Mouse (Mus musculus) liver, embryonic 14.5 days (tissue): ENCODE measurements around the gene Amotl1. TPM values are rescaled to one million over a fixed set of nuclear protein-coding genes. Genes with fewer than 3 reads are reported as not detected.

Experiments used
- ATAC-seq: fragments of 200-750 bp; cut with Nextera tagmentation; 2 replicates; pipeline ENCODE4 v1.8.0; 2017; ENCODE audit warnings: moderate number of reproducible peaks, mild to moderate bottlenecking, moderate library complexity; ENCODE audit not compliant: insufficient read depth
- DNase-seq, 3 experiments: peaks; one replicate each; pipeline ENCODE4 v3.0.0-alpha.2; 2012 to 2013; ENCODE audit warnings: low read depth in 3 of 3, low spot score in 3 of 3
- H3K27ac ChIP-seq: fragments of 300-500 bp; sonication (generic); 2 replicates; pipeline ENCODE4 v1.5.1; 2014; ENCODE audit warnings: moderate library complexity, mild to moderate bottlenecking, control low read depth, inconsistent platforms
- H3K27me3 ChIP-seq: fragments of 300-500 bp; sonication (generic); 2 replicates; pipeline ENCODE4 v1.6.1; 2014; ENCODE audit warnings: mild to moderate bottlenecking, low read length, moderate library complexity; ENCODE audit not compliant: control insufficient read depth, insufficient read depth
- H3K36me3 ChIP-seq: fragments of 300-500 bp; sonication (generic); replicated peaks from 2 replicates; pipeline ENCODE4 v1.6.1; 2014; ENCODE audit warnings: low read depth; ENCODE audit not compliant: control insufficient read depth, insufficient read depth
- H3K4me1 ChIP-seq, 2 experiments: fragments of 200-500 bp in 1 of 2; fragments of 300-500 bp in 1 of 2; sonication (generic) in 1 of 2; replicated peaks; 2 replicates each; pipeline ENCODE4 v1.6.1; 2012 to 2014; ENCODE audit warnings: antibody characterized with exemption in 1 of 2, inconsistent platforms in 1 of 2, low read length in 1 of 2; ENCODE audit not compliant: control insufficient read depth in 2 of 2, insufficient read depth in 2 of 2
- H3K4me2 ChIP-seq: fragments of 300-500 bp; sonication (generic); 2 replicates; pipeline ENCODE4 v1.6.1; 2014; ENCODE audit warnings: low read depth, mild to moderate bottlenecking, control low read depth, moderate library complexity
- H3K4me3 ChIP-seq, 2 experiments: fragments of 200-500 bp in 1 of 2; fragments of 300-500 bp in 1 of 2; sonication (generic) in 1 of 2; 2 replicates each; pipeline ENCODE4 v1.5.1; 2012 to 2014; ENCODE audit warnings: low read depth in 2 of 2, low read length in 2 of 2, mild to moderate bottlenecking in 2 of 2, control low read depth in 1 of 2, inconsistent platforms in 1 of 2, moderate library complexity in 1 of 2; ENCODE audit not compliant: insufficient read depth in 1 of 2
- H3K9ac ChIP-seq: fragments of 300-500 bp; sonication (generic); replicated peaks from 2 replicates; pipeline ENCODE4 v1.6.1; 2014; ENCODE audit warnings: mild to moderate bottlenecking, control low read depth, moderate library complexity
- H3K9me3 ChIP-seq: fragments of 300-500 bp; sonication (generic); 2 replicates; pipeline ENCODE4 v1.6.1; 2016; ENCODE audit warnings: low read length, mixed read lengths; ENCODE audit not compliant: control insufficient read depth
- CTCF ChIP-seq: IDR thresholded peaks from 2 replicates; pipeline ENCODE4 v1.5.1; 2016; ENCODE audit warnings: antibody characterized with exemption, low read depth, control low read depth
- EP300 ChIP-seq: IDR thresholded peaks from 2 replicates; pipeline ENCODE4 v1.6.1; 2016; ENCODE audit warnings: antibody characterized with exemption, low read depth
- WGBS: fragments of 180-500 bp; shearing (Covaris S2); extraction: QIAGEN DNeasy Blood & Tissue Kit; methylation state at CpG from one replicate; pipeline ENCODE4 v1.1.7; 2014; ENCODE audit not compliant: insufficient replicate concordance; 5-methylcytosine and 5-hydroxymethylcytosine counted together
- polyA plus RNA-seq, 2 experiments: library from polyadenylated mRNA; depleted of rRNA in 1 of 2; stranded (reverse) in 1 of 2; unstranded in 1 of 2; fragments of >200 nt; fragmentation: Nextera tagmentation in 1 of 2; extraction: Ambion mirVana in 1 of 2; gene quantifications; 2 replicates each; pipeline versions ENCODE4 v1.2.1 to v1.2.3; 2012 to 2014

The Amotl1 gene
- polyA plus RNA-seq, 2 experiments = 1.7 to 2.0 TPM

- ATAC-seq (no peak), DNase-seq (no peak)
- H3K4me1 ChIP-seq = no peaks in the 10 kb centered on the region
- no peaks in the 10 kb centered on the region for H3K27me3 ChIP-seq
- no peaks in the 10 kb centered on the region for H3K36me3 ChIP-seq
- 52% methylated on average over 12 of the region's 12 CpGs for WGBS
- no peak overlapping the region for H3K4me3 ChIP-seq
- TF ChIP-seq EP300 (no peak), CTCF (no peak)
- no peak overlapping the region for H3K9ac ChIP-seq
- H3K9me3 ChIP-seq = no peaks in the 10 kb centered on the region
- no peak overlapping the region for H3K4me2 ChIP-seq
- H3K27ac ChIP-seq = no peak overlapping the region
Observed at GRCm38 (mm10) chr9:14547584-14548365, 97.1 kb downstream of the Amotl1 start.

DNA sequence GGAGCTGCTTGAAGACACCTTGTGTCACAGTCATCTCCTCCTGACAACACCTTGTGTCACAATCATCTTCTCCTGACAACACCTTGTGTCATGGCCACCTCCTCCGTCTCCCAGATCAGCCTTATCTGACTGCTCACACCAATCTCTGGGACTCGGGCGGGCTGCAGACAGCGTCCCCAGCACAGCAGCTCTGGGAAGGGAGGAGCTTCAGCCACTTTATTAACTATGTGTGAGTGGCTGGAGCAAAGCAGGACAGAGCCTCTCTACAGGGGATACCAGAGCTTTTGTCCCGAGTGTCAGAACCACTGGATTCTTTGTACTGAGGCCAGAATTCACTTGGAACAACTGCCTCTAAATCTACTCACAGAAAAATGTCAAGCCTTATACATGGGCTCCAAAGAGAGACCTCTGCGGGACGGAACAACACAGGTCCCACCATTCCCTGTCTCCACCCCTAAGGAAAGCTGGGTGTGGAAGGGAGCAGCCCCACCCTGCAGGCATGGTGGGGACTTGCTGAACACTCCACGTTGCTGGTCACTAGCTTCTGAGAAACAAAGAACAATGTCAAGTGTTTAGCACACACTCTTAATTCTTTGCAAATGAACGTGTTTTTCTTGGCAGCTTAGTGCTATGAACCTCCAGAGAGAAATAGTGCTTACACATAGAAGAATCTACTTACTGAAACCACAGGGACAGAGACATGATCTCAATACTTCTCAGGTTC is 100.7 kb downstream of the Amotl1 start:
- no peak for DNase-seq
- ATAC-seq = no peak
- Histone ChIP-seq H3K9ac (no peak overlapping the region), H3K27me3 (no peaks in the 10 kb centered on the region), H3K4me3 (no peak overlapping the region), H3K4me1 (no peaks in the 10 kb centered on the region), H3K4me2 (no peak overlapping the region), H3K27ac (no peak overlapping the region), H3K36me3 (no peaks in the 10 kb centered on the region), H3K9me3 (no peaks in the 10 kb centered on the region)
- WGBS = 46% methylated on average over 9 of the region's 9 CpGs
- TF ChIP-seq CTCF = no peak
- no peak for TF ChIP-seq EP300

- Histone ChIP-seq H3K4me3 (no peak overlapping the region), H3K36me3 (no peaks in the 10 kb centered on the region), H3K27me3 (no peaks in the 10 kb centered on the region), H3K9ac (no peak overlapping the region), H3K4me1 (no peaks in the 10 kb centered on the region), H3K4me2 (no peak overlapping the region), H3K27ac (no peak overlapping the region), H3K9me3 (no peaks in the 10 kb centered on the region)
- WGBS = 64% methylated on average over 9 of the region's 9 CpGs
- ATAC-seq = no peak
- no peak for DNase-seq
- TF ChIP-seq EP300 (no peak), CTCF (no peak)
Observed at GRCm38 (mm10) chr9:14534833-14535456, 109.9 kb downstream of the Amotl1 start.

DNA sequence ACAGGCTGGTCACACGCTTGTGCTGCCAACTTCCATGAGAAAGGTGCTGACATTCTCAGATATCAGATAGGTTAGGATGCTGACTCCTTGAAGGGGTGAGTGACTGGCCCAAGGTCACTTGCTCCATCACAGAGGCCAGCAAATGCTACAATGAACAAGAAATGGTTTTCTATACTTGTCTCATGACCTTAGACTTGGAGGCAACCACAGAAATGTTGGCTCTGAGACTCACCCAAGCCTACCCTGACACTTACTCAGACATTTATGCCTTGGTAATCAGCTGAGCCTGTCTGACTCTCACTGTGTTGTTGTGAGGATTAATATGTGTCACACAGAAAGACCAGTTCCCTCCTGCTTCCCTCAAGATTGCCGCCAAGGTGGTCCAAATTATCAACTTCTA is 111.2 kb downstream of the Amotl1 start:
- H3K27me3 ChIP-seq = no peaks in the 10 kb centered on the region
- H3K4me2 ChIP-seq = no peak overlapping the region
- no peaks in the 10 kb centered on the region for H3K4me1 ChIP-seq
- H3K9me3 ChIP-seq = no peaks in the 10 kb centered on the region
- 53% methylated on average over 2 of the region's 2 CpGs for WGBS
- no peak overlapping the region for H3K9ac ChIP-seq
- ATAC-seq (no peak), DNase-seq (no peak)
- H3K4me3 ChIP-seq = no peak overlapping the region
- H3K36me3 ChIP-seq = no peaks in the 10 kb centered on the region
- no peak for TF ChIP-seq CTCF
- TF ChIP-seq EP300 = no peak
- no peak overlapping the region for H3K27ac ChIP-seq

DNA sequence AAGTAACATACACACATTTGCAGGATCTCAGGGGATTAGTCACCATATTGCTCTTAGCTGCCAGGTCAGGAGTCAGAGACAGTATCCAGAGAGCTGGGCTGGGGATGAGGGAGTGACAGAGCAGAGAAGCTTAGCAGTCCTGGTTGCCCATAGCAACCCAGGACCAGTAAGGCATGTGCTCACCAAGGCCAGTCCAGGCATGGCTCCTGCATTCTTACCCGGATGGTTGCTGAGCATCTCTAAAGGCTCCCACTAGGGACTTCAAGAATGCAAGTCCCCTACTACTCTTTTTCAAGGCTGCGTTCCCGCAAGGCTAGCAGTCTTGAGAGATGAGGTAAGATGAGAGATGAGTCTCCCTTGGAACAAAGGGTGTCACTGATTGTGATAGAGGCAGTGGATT is 112.6 kb downstream of the Amotl1 start:
- Histone ChIP-seq H3K27me3 (no peaks in the 10 kb centered on the region), H3K4me2 (no peak overlapping the region), H3K4me1 (no peaks in the 10 kb centered on the region), H3K9ac (no peak overlapping the region), H3K36me3 (no peaks in the 10 kb centered on the region), H3K27ac (no peak overlapping the region), H3K4me3 (no peak overlapping the region), H3K9me3 (no peaks in the 10 kb centered on the region)
- TF ChIP-seq CTCF (no peak), EP300 (no peak)
- DNase-seq = no peak
- WGBS = 57% methylated on average over 3 of the region's 3 CpGs
- ATAC-seq = no peak
